Mouse (Mus musculus) frontal cortex, postnatal 25 days (tissue): Measurements from ENCODE around the gene LTO1.

Source experiments
- DNase-seq, 2 experiments: peaks; one replicate each; pipeline ENCODE4 v3.0.0; 2022; ENCODE audit warnings: low spot score in 2 of 2

LTO1 gene

GRCm38 (mm10) chr7:144939344-144940002 lies 24.6 kb downstream of the LTO1 start, which contains the start of gene Ccnd1:
Ccnd1 (minus strand) TSS chr7:144939925.
- DNase-seq: peak in 1 of 2 experiments; percentile 29

- DNase-seq: no peak
Measured at GRCm38 (mm10) chr7:144940003-144940571, 25.2 kb downstream of the LTO1 start.

GRCm38 (mm10) chr7:144940585-144940984 lies 25.7 kb downstream of the LTO1 start:
- DNase-seq: no peak

- DNase-seq: peak; percentile 44 to 62
Measured at GRCm38 (mm10) chr7:144941242-144941831, 26.4 kb downstream of the LTO1 start.

GRCm38 (mm10) chr7:144942071-144942743 lies 27.3 kb downstream of the LTO1 start:
- DNase-seq: no peak

GRCm38 (mm10) chr7:144942744-144943135 lies 27.8 kb downstream of the LTO1 start:
- no peak for DNase-seq

GRCm38 (mm10) chr7:144943254-144943653 lies 28.4 kb downstream of the LTO1 start:
- peak; percentile 53 to 58 for DNase-seq

GRCm38 (mm10) chr7:144958509-144959395 lies 43.9 kb downstream of the LTO1 start:
- DNase-seq: no peak

- no peak for DNase-seq
Measured at GRCm38 (mm10) chr7:144963911-144964310, 49.0 kb downstream of the LTO1 start.

GRCm38 (mm10) chr7:144964316-144964715 lies 49.4 kb downstream of the LTO1 start:
- DNase-seq: no peak

GRCm38 (mm10) chr7:144965893-144966292 lies 51.0 kb downstream of the LTO1 start:
- DNase-seq: no peak

- DNase-seq: no peak
Measured at GRCm38 (mm10) chr7:144970997-144971768, 56.3 kb downstream of the LTO1 start.

GRCm38 (mm10) chr7:144971769-144972168 lies 56.9 kb downstream of the LTO1 start:
- no peak for DNase-seq

GRCm38 (mm10) chr7:144973461-144973860 lies 58.6 kb downstream of the LTO1 start:
- no peak for DNase-seq

GRCm38 (mm10) chr7:144977121-144977520 lies 62.2 kb downstream of the LTO1 start:
- no peak for DNase-seq

GRCm38 (mm10) chr7:144979814-144980213 lies 64.9 kb downstream of the LTO1 start:
- no peak for DNase-seq
